Mouse (Mus musculus) bone marrow macrophage, adult 2 months (primary cell): ENCODE measurements around the gene Serpina5. TPM values are rescaled to one million over a fixed set of nuclear protein-coding genes. Genes with fewer than 3 reads are reported as not detected.

Source experiments
- H3K27ac ChIP-seq: 2 replicates; pipeline ENCODE4 v1.5.1; 2012; ENCODE audit warnings: low read depth, low read length; ENCODE audit not compliant: insufficient read depth
- H3K4me1 ChIP-seq: 2 replicates; pipeline ENCODE4 v1.6.1; 2012; ENCODE audit warnings: low read length; ENCODE audit not compliant: control insufficient read depth, insufficient read depth
- H3K4me3 ChIP-seq: 2 replicates; pipeline ENCODE4 v1.5.1; 2012; ENCODE audit warnings: mild to moderate bottlenecking, low read length, moderate library complexity; ENCODE audit not compliant: insufficient read depth
- CTCF ChIP-seq: IDR thresholded peaks from 2 replicates; pipeline ENCODE4 v1.5.1; 2012; ENCODE audit warnings: low read depth, mild to moderate bottlenecking, low read length, moderate library complexity
- POLR2A ChIP-seq: IDR thresholded peaks from 2 replicates; pipeline ENCODE4 v1.6.1; 2012; ENCODE audit warnings: mild to moderate bottlenecking, low read depth, low read length, borderline replicate concordance
- polyA plus RNA-seq: library from polyadenylated mRNA; stranded (reverse); fragments of >200 nt; gene quantifications from 2 replicates; pipeline ENCODE4 v1.2.4, GENCODE M21; 2012; ENCODE audit not compliant: missing spikeins, insufficient read depth, insufficient read length

Serpina5 gene
- polyA plus RNA-seq, 1 experiment: not detected

GRCm38 (mm10) chr12:104123097-104123496 is 22.2 kb downstream of the Serpina5 start:
- Histone ChIP-seq H3K27ac (no peak overlapping the region), H3K4me3 (no peak overlapping the region), H3K4me1 (peaks cover 14% of the 10 kb centered on the region)
- TF ChIP-seq POLR2A: no peak

GRCm38 (mm10) chr12:104123996-104124395 is 23.1 kb downstream of the Serpina5 start:
- Histone ChIP-seq H3K4me3 (no peak overlapping the region), H3K4me1 (peaks cover 14% of the 10 kb centered on the region), H3K27ac (no peak overlapping the region)
- TF ChIP-seq CTCF (no peak), POLR2A (no peak)

GRCm38 (mm10) chr12:104125021-104125560 is 24.2 kb downstream of the Serpina5 start:
- H3K4me3 ChIP-seq: no peak overlapping the region
- peaks cover 14% of the 10 kb centered on the region for H3K4me1 ChIP-seq
- H3K27ac ChIP-seq: no peak overlapping the region
- TF ChIP-seq POLR2A: no peak
- no peak for TF ChIP-seq CTCF

- Histone ChIP-seq H3K27ac (no peak within 1 kb of the TSS), H3K4me3 (no peak within 1 kb of the TSS), H3K4me1 (peaks cover 19% of the 10 kb centered on the region)
- TF ChIP-seq POLR2A (no peak), CTCF (no peak)
These were observed 26.8 kb downstream of the Serpina5 start, which contains the start of gene Serpina3b for GRCm38 (mm10) chr12:104127696-104128095. Serpina3b (plus strand) TSS chr12:104127996.

- H3K4me3 ChIP-seq: no peak overlapping the region
- H3K27ac ChIP-seq: no peak overlapping the region
- TF ChIP-seq POLR2A (no peak), CTCF (no peak)
- peaks cover 5% of the 10 kb centered on the region for H3K4me1 ChIP-seq
These were observed 30.1 kb downstream of the Serpina5 start for GRCm38 (mm10) chr12:104131041-104131440.

- Histone ChIP-seq H3K4me1 (no peaks in the 10 kb centered on the region), H3K4me3 (no peak overlapping the region), H3K27ac (no peak overlapping the region)
- no peak for TF ChIP-seq POLR2A
- TF ChIP-seq CTCF: no peak
These were observed 37.3 kb downstream of the Serpina5 start for GRCm38 (mm10) chr12:104138216-104138615.

GRCm38 (mm10) chr12:104140543-104141103 is 39.7 kb downstream of the Serpina5 start:
- no peaks in the 10 kb centered on the region for H3K4me1 ChIP-seq
- H3K4me3 ChIP-seq: no peak overlapping the region
- no peak overlapping the region for H3K27ac ChIP-seq
- TF ChIP-seq POLR2A (no peak), CTCF (no peak)

GRCm38 (mm10) chr12:104141506-104141905 is 40.6 kb downstream of the Serpina5 start:
- H3K4me1 ChIP-seq: no peaks in the 10 kb centered on the region
- no peak overlapping the region for H3K4me3 ChIP-seq
- TF ChIP-seq CTCF (no peak), POLR2A (no peak)
- no peak overlapping the region for H3K27ac ChIP-seq

GRCm38 (mm10) chr12:104142427-104142826 is 41.5 kb downstream of the Serpina5 start:
- Histone ChIP-seq H3K4me1 (no peaks in the 10 kb centered on the region), H3K27ac (no peak overlapping the region), H3K4me3 (no peak overlapping the region)
- TF ChIP-seq POLR2A (no peak), CTCF (no peak)

- no peak overlapping the region for H3K27ac ChIP-seq
- TF ChIP-seq CTCF: no peak
- no peak for TF ChIP-seq POLR2A
- H3K4me1 ChIP-seq: no peaks in the 10 kb centered on the region
- H3K4me3 ChIP-seq: no peak overlapping the region
These were observed 42.4 kb downstream of the Serpina5 start for GRCm38 (mm10) chr12:104143286-104143685.
